ENCODE assay signal across 14 mouse cellular contexts in genomic region chr8:94378763-94379415, GRCm38 (mm10). TPM values are rescaled to one million over a fixed set of nuclear protein-coding genes. Genes with fewer than 3 reads are reported as not detected.
A peak's percentile ranks its signal among the peaks of the same experiment; 100 is the strongest.
DNase-seq lines count a peak whose midpoint lies in the region; TF ChIP-seq lines count a peak whose summit lies in the region.
"Had no signal": no experiment of that assay in that cellular context is flagged by ENCODE, and none has a peak within 500 bp of the region (broad histone marks: within the 10 kb centered on the region; RNA-seq: fewer than 3 reads in every experiment).

No protein-coding gene starts in this region.

- peaks cover 8% of the 10 kb centered on the region for H3K4me1 ChIP-seq in testis, adult 2 months (ENCODE audit: control insufficient read depth, insufficient read depth, low read length)
- H3K4me1 ChIP-seq: hindbrain, embryonic 15.5 days had no signal

- H3K27ac ChIP-seq in testis, adult 2 months (ENCODE audit: control insufficient read depth, insufficient read depth, low read depth, low read length), result peak overlapping the region; percentile 41; the same call in 1 of the 2 replicates
- H3K27ac ChIP-seq: hindbrain, embryonic 15.5 days; macrophage had no signal

- no peaks in the 10 kb centered on the region for H3K27me3 ChIP-seq in testis, adult 2 months (ENCODE audit: control insufficient read depth, insufficient read depth, low read length)
- H3K27me3 ChIP-seq: hindbrain, embryonic 15.5 days had no signal

- TF ChIP-seq POLR2A in testis, adult 2 months (IDR thresholded peaks at IDR 0.05; ENCODE audit: control insufficient read depth, low read depth, low read length), result no peak

- H3K36me3 ChIP-seq in testis, adult 2 months (ENCODE audit: control insufficient read depth, insufficient read depth, low read length), result no peaks in the 10 kb centered on the region
- H3K36me3 ChIP-seq: hindbrain, embryonic 15.5 days had no signal

- peak; percentile 95 for DNase-seq in heart, adult 11 months
- no peak for DNase-seq in heart, adult 18-20 months
- peak; percentile 38 for DNase-seq in kidney, postnatal 10 days
- no peak for DNase-seq in kidney, adult 11 months
- no peak for DNase-seq in testis, postnatal 14 days (ENCODE audit: low spot score)
- DNase-seq in embryo, embryonic 9.5 days (ENCODE audit: extremely low spot score), result no peak
- DNase-seq in embryo, embryonic 11 days, result no peak
- DNase-seq: cerebellum, postnatal 14 days; right cerebral cortex, postnatal 4 days had no signal

- no peak for TF ChIP-seq CTCF in testis, adult 2 months (IDR thresholded peaks at IDR 0.05; ENCODE audit: control insufficient read depth, insufficient read depth, insufficient replicate concordance, low read depth, low read length)

- no peak overlapping the region for H3K4me3 ChIP-seq in testis, adult 2 months (ENCODE audit: control insufficient read depth, low read depth, low read length)
- H3K4me3 ChIP-seq: hindbrain, embryonic 15.5 days had no signal

RNA-seq across cellular contexts. Expression of gene Herpud1, which starts 7.3 kb away (rescaled TPM):
- 100 to 1,000 TPM; 204 to 275 TPM for total RNA-seq in heart, adult 18-20 months (2021)
- polyA plus RNA-seq in testis, adult 2 months (2012; rRNA removed), result 227 and 245 TPM in 2 replicates

RNA-seq across cellular contexts. Expression of gene Slc12a3, which starts 49.9 kb away (rescaled TPM):
- total RNA-seq in heart, adult 18-20 months (2021), result under 1 TPM; 0.12 to 0.41 TPM
- 0.99 and 1.4 TPM in 2 replicates for polyA plus RNA-seq in testis, adult 2 months (2012; rRNA removed)
- polyA plus RNA-seq: activated CD4-positive, CD25-positive, alpha-beta regulatory T cell, adult 4 months; C2C12; macrophage had no signal

RNA-seq across cellular contexts. Expression of gene Nlrc5, which starts 55.3 kb away (rescaled TPM):
- 1 to 10 TPM; 4.0 to 8.8 TPM for total RNA-seq in heart, adult 18-20 months (2021)
- 7.3 and 8.2 TPM in 2 replicates for polyA plus RNA-seq in testis, adult 2 months (2012; rRNA removed)

Comparison
In these comparisons a context has a peak if more than half of its experiments do, and no peak if none do; other contexts are left out.
1. DNase-seq: peak in heart, adult 11 months (single experiment) and kidney, postnatal 10 days (single experiment); none in heart, adult 18-20 months (0 of 2), kidney, adult 11 months (single experiment), testis, postnatal 14 days (single experiment), embryo, embryonic 9.5 days (single experiment) and embryo, embryonic 11 days (single experiment).